Mouse (Mus musculus): ENCODE measurements around the gene Serpinf1.

GRCm38 (mm10) chr11:75450936-75451335 is 28.4 kb upstream of the Serpinf1 start:
- TF ChIP-seq POLR2A (IDR thresholded peaks at IDR 0.05; ENCODE audit: borderline replicate concordance, extremely low read depth, low read depth, low read length) (no peak), CTCF (IDR thresholded peaks at IDR 0.05; ENCODE audit: insufficient read depth, low read length) (no peak)

Measured in lung, adult 2 months (tissue).